Mouse (Mus musculus) heart, embryonic 13.5 days (tissue): ENCODE data around the gene Ckmt2. TPM values are rescaled to one million over a fixed set of nuclear protein-coding genes. Genes with fewer than 3 reads are reported as not detected.

Source experiments
- ATAC-seq: fragments of 200-750 bp; cut with Nextera tagmentation; 2 replicates; pipeline ENCODE4 v1.8.0; 2017; ENCODE audit warnings: moderate TSS enrichment; ENCODE audit not compliant: insufficient number of reproducible peaks, low FRiP score, low TSS enrichment; ENCODE audit errors: extremely low read depth
- H3K27ac ChIP-seq: fragments of 300-500 bp; sonication (generic); replicated peaks from 2 replicates; pipeline ENCODE4 v1.5.1; 2015; ENCODE audit warnings: moderate library complexity, mild to moderate bottlenecking, inconsistent platforms
- H3K27me3 ChIP-seq: fragments of 300-500 bp; sonication (generic); replicated peaks from 2 replicates; pipeline ENCODE4 v1.6.1; 2015; ENCODE audit warnings: mild to moderate bottlenecking, inconsistent platforms
- H3K36me3 ChIP-seq: fragments of 300-500 bp; sonication (generic); 2 replicates; pipeline ENCODE4 v1.6.1; 2015; ENCODE audit warnings: mild to moderate bottlenecking, inconsistent platforms
- H3K4me1 ChIP-seq: fragments of 300-500 bp; sonication (generic); 2 replicates; pipeline ENCODE4 v1.6.1; 2015; ENCODE audit warnings: inconsistent platforms
- H3K4me2 ChIP-seq: fragments of 300-500 bp; sonication (generic); 2 replicates; pipeline ENCODE4 v1.6.1; 2015; ENCODE audit warnings: inconsistent platforms, mild to moderate bottlenecking, moderate library complexity
- H3K4me3 ChIP-seq: fragments of 300-500 bp; sonication (generic); 2 replicates; pipeline ENCODE4 v1.5.1; 2015; ENCODE audit warnings: moderate library complexity, mild to moderate bottlenecking, inconsistent platforms
- H3K9ac ChIP-seq: fragments of 300-500 bp; sonication (generic); 2 replicates; pipeline ENCODE4 v1.6.1; 2015; ENCODE audit warnings: inconsistent platforms, mild to moderate bottlenecking, moderate library complexity
- H3K9me3 ChIP-seq: fragments of 300-500 bp; sonication (generic); 2 replicates; pipeline ENCODE4 v1.6.1; 2016; ENCODE audit warnings: inconsistent platforms
- whole genome bisulfite sequencing: fragments of 180-500 bp; shearing (Covaris S2); methylation state at CpG from one replicate; pipeline ENCODE4 v1.1.7; 2015; ENCODE audit warnings: mixed read lengths; 5-methylcytosine and 5-hydroxymethylcytosine counted together
- polyA plus RNA-seq: library from polyadenylated mRNA; unstranded; fragments of >200 nt; fragmentation: Nextera tagmentation; extraction: Ambion mirVana; gene quantifications from 2 replicates; pipeline ENCODE4 v1.2.1, GENCODE M21; 2015

Ckmt2 gene
- polyA plus RNA-seq, result 13.4 and 14.6 TPM in 2 replicates

DNA sequence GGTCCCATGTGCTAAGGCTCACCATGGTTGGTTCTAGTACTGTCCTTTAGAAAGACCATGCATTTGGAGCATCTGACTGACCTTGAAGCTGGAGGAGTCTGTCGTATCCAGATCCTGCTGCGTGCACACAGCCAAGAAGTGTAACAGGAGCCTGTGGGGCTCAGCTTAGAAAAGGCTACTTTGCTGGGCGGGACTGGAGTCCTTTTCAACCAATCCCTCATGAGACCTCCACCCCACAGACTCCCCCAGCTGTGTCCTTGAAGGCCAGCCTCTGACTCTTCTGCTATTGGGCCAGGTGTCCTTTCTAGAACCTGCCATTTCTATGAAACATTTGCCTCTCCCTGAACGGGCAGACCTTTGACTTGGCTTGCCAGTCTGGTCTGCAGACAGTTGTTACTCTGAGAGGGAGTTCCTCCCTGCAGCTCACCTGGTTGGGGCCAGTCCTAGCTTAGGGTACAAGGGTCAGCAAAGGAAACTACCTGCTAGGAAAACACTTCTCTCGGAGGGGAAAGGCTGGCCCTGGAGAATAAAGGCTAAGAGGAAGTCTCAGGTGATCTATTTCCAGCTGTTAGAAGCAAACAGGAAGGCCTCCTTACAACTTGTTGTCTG is at the start of gene Ckmt2:
TSS of gene Ckmt2 (minus strand) at position 145 of the 609 bp plus-strand sequence.
- Histone ChIP-seq H3K4me2 (peak within 1 kb of the TSS; percentile 50), H3K27me3 (no peaks in the 10 kb centered on the region), H3K36me3 (no peaks in the 10 kb centered on the region), H3K9ac (peak within 1 kb of the TSS; percentile 62; the same call in 1 of the 2 replicates), H3K9me3 (no peaks in the 10 kb centered on the region), H3K4me1 (peaks cover 48% of the 10 kb centered on the region), H3K27ac (peak within 1 kb of the TSS; percentile 88), H3K4me3 (peak within 1 kb of the TSS; percentile 9; the same call in 1 of the 2 replicates)
- ATAC-seq, result no peak
- WGBS, result 46% methylated on average over 5 of the region's 5 CpGs

DNA sequence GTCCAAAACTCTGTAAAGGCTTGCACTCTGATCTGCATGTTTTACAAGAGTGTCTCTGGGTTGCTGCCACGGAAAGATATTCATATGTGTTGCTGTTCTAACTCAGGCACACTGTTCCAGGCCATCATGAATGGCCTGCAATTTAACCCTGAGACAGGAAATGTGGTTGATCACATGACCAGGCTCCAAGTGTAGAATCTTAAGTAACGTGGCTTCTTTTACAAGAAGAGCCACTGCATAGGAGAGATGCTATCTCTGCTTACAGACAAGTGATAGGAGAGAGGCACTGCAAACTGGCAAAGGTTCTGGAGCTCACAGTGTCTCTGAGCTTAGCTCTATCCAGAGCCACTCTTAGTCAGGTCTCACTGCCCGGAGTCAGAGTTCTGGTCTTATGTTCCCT is 44.3 kb upstream of the Ckmt2 start:
- no peak for ATAC-seq
- Histone ChIP-seq H3K27ac (no peak overlapping the region), H3K9ac (no peak overlapping the region), H3K4me3 (no peak overlapping the region), H3K27me3 (no peaks in the 10 kb centered on the region), H3K4me2 (no peak overlapping the region), H3K9me3 (no peaks in the 10 kb centered on the region), H3K4me1 (peaks cover 4% of the 10 kb centered on the region; the same call in 1 of the 2 replicates), H3K36me3 (no peaks in the 10 kb centered on the region)
- WGBS, result 62% methylated on average over 3 of the region's 3 CpGs

DNA sequence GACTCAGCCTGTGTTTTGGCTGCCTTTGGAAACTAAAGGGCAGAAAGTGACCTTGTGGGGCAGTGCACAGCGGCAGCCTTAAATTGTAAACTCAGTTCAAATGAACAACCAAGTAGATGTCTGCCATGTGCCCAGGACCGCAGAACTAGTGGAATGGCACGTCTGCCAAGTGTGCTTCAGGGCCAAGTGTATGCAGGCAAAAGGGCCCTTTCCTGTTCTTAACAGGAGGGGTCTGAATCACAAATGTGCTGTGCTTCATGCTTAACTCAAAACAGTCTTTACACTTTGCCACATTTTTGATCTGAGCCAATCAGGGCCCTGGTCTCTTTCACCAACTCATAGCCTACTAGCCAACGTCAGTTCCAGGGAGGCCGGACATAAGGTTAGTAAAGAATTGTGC is 42.1 kb upstream of the Ckmt2 start:
- Histone ChIP-seq H3K4me1 (peaks cover 13% of the 10 kb centered on the region; the same call in 1 of the 2 replicates), H3K4me2 (no peak overlapping the region), H3K27ac (no peak overlapping the region), H3K9ac (no peak overlapping the region), H3K36me3 (no peaks in the 10 kb centered on the region), H3K27me3 (no peaks in the 10 kb centered on the region), H3K4me3 (no peak overlapping the region), H3K9me3 (no peaks in the 10 kb centered on the region)
- no peak for ATAC-seq
- 88% methylated on average over 5 of the region's 5 CpGs for WGBS

DNA sequence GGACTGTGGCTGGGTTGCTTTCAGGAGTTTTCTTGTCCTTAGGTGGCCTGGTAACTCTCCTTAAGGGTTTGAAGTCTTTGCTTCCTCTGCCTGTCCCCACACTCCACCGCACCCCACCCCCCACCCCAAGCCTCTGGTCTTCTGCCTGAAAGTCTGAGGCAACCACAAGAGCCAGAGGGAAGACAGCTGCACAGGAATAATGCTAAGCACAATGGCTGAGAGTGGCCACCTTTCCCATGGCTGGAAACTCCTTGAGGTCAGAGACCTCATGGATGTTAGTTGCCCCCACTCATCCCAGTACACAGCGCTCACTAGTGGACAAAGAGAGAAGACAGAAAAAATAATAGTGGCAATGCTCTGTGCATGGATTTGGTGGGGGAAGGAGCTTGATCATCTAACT is 41.1 kb upstream of the Ckmt2 start:
- WGBS, result 78% methylated on average over 2 of the region's 2 CpGs
- H3K27me3 ChIP-seq, result no peaks in the 10 kb centered on the region
- ATAC-seq, result no peak

DNA sequence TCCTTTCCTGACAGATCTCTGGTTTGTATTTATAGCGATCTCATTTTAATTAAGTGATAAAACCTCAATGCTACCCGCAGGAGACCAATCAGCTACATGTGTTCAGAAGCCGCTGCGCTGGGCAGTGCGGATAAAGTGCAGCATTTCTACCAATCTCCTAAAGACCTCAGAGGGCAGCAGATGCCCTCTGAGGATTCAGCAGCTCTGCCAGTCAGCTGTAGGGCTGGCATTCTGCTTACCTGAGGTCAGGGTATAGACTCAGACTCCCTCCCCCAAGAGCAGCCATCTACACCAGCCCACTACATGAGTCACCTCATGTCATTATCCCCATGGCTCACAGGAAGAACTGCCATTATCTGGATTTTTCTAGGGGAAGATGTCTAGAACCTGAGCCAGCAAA is 39.6 kb upstream of the Ckmt2 start:
- ATAC-seq, result no peak
- 82% methylated on average over 5 of the region's 5 CpGs for WGBS
- H3K27me3 ChIP-seq, result no peaks in the 10 kb centered on the region
- no peaks in the 10 kb centered on the region for H3K9me3 ChIP-seq
- H3K9ac ChIP-seq, result no peak overlapping the region
- peaks cover 20% of the 10 kb centered on the region for H3K4me1 ChIP-seq
- H3K4me3 ChIP-seq, result no peak overlapping the region
- H3K4me2 ChIP-seq, result no peak overlapping the region
- H3K27ac ChIP-seq, result no peak overlapping the region
- no peaks in the 10 kb centered on the region for H3K36me3 ChIP-seq

More for the DNA sequence above, 41.1 kb upstream of the Ckmt2 start:
- H3K27ac ChIP-seq, result no peak overlapping the region
- H3K4me1 ChIP-seq, result peaks cover 13% of the 10 kb centered on the region; the same call in 1 of the 2 replicates
- no peak overlapping the region for H3K4me2 ChIP-seq
- no peaks in the 10 kb centered on the region for H3K9me3 ChIP-seq
- H3K9ac ChIP-seq, result no peak overlapping the region
- no peaks in the 10 kb centered on the region for H3K36me3 ChIP-seq
- no peak overlapping the region for H3K4me3 ChIP-seq

DNA sequence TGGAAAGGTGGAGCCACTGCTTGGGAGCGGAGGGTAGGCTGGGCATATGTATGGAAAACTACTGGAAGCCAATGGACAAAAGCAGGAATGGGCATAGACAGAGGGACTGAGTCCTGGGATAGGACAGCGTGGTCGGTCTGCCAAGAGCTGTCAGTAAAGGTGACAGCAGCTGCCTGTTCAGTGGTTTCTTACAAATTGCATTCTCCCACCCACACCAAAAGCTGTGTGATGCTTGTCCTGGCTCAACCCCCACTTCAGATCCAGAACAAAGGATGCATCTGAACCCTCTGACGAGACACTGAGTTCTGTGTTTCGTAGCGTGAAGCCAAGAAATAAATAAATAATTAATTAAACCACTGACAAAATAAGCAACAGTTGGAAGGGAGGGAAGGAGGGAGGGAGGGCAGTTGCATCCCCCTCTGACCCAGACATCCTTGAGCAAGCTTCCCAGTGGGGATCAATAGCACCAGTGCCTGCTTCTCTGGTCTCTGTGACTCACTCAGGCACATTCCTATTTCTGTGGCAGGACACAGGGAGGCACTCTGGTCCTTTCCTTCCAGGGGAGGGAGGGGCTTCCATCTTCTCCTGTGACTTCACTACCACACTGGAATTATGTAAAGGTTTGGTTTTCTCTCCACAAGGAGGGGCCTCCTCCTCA is 39.0 kb upstream of the Ckmt2 start:
- H3K4me3 ChIP-seq, result no peak overlapping the region
- H3K27me3 ChIP-seq, result no peaks in the 10 kb centered on the region
- WGBS, result 68% methylated on average over 6 of the region's 6 CpGs
- no peaks in the 10 kb centered on the region for H3K9me3 ChIP-seq
- no peak overlapping the region for H3K9ac ChIP-seq
- H3K4me1 ChIP-seq, result peaks cover 26% of the 10 kb centered on the region
- no peak overlapping the region for H3K27ac ChIP-seq
- no peak overlapping the region for H3K4me2 ChIP-seq
- no peak for ATAC-seq
- H3K36me3 ChIP-seq, result no peaks in the 10 kb centered on the region

DNA sequence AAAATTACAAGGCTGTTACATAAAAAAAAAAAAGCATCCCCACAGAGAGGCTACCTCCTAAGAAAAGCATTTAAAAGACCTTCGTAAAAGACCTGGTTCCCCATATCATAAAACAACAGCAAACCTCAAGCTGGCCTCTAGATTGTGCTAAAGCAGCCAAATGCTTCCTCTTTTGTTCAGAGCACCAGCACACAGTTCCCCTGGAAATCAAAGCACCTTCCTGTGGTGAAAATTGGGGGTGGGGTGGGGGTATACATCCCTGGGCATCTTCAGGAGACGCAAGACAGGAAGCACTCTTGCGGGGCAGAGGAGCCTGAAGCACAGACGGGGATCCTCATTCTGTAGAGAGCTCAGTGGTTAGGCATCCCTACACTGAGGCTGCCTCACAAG is 38.5 kb upstream of the Ckmt2 start:
- no peak overlapping the region for H3K27ac ChIP-seq
- H3K4me2 ChIP-seq, result no peak overlapping the region
- no peak overlapping the region for H3K9ac ChIP-seq
- ATAC-seq, result no peak
- WGBS, result 53% methylated on average over 4 of the region's 4 CpGs
- H3K36me3 ChIP-seq, result no peaks in the 10 kb centered on the region
- no peak overlapping the region for H3K4me3 ChIP-seq
- H3K27me3 ChIP-seq, result no peaks in the 10 kb centered on the region
- no peaks in the 10 kb centered on the region for H3K9me3 ChIP-seq
- peaks cover 27% of the 10 kb centered on the region for H3K4me1 ChIP-seq

DNA sequence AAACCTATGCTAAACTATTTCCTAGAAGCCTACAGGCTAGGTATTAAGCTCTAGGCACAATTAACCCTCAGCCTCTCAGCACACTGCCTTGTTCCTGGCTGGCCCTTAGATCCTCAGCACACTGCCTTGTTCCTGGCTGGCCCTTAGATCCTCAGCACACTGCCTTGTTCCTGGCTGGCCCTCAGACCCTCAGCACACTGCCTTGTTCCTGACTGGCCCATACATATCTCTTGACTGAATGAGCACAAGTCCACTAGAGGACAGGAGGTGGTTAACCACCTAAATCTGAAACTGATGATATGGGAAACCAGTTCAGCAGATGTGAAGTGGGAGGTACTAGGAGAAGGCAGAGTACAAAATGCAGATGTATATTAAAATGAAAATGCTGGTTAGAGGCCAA is 35.0 kb upstream of the Ckmt2 start:
- Histone ChIP-seq H3K27ac (peak overlapping the region; percentile 70), H3K9me3 (no peaks in the 10 kb centered on the region), H3K4me1 (peaks cover 27% of the 10 kb centered on the region), H3K4me3 (no peak overlapping the region), H3K9ac (no peak overlapping the region), H3K4me2 (no peak overlapping the region), H3K36me3 (no peaks in the 10 kb centered on the region), H3K27me3 (no peaks in the 10 kb centered on the region)
- no peak for ATAC-seq

DNA sequence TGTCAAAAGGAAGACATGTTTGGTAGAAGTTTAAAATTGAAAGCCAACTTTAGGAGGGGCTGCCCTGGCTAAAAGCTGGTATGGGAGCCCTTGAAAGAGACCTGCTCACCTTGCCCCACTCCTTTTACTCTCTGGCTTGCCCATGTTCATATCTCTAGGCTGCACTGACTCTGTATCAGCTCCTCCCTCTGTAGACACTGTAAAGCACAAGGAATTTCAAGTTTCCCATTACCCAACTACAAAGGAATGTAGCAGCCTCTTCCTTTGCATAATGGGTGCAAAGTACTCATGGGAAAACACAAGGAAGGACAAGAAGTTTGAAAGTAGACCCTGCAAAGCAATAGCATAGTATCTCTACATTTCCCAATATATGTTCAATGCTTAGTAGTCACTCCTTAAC is 34.5 kb upstream of the Ckmt2 start:
- ATAC-seq, result peak; percentile 29; the same call in 1 of the 2 replicates
- Histone ChIP-seq H3K4me3 (no peak overlapping the region), H3K4me1 (peaks cover 25% of the 10 kb centered on the region), H3K36me3 (no peaks in the 10 kb centered on the region), H3K27ac (peak overlapping the region; percentile 70), H3K4me2 (no peak overlapping the region), H3K9ac (no peak overlapping the region), H3K27me3 (no peaks in the 10 kb centered on the region), H3K9me3 (no peaks in the 10 kb centered on the region)

DNA sequence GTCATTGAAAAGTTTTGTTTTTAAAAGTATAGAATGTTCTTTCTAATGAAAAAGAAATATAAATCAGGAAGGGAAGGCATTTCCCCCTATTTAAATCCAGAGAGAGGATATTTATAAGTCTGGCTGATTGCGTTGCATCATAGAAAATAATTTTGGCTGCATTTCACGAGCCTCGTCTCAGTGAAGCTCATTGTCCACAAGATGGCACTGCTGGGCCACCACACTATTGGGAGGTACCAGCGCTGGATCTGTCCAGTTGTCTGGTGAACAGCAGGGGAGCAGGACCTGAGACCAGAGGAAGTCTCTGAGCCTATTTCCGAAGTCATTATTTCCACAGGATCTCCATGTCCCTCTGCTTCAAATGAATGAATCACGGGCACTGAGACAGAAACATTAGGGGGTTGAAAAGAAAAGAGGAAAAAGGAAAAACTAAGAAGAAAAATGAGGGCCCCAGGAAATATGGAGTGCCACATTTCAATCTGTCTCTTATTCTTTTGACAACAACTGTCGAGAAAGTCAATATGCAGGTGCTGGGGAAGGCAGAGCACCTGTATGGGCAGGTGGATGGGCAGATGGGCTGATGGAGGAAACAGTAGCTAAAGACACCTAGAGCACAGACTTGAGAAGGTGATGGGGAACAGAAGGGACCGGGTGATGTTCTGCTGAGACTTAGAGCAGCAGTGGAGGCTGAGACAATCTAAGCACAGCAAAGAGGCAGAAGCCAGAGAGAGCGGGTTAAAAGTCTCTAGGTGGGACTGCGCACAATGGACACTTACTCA is 31.7 kb upstream of the Ckmt2 start:
- Histone ChIP-seq H3K4me1 (peaks cover 14% of the 10 kb centered on the region), H3K36me3 (no peaks in the 10 kb centered on the region), H3K27me3 (no peaks in the 10 kb centered on the region), H3K4me3 (no peak overlapping the region), H3K9me3 (no peaks in the 10 kb centered on the region), H3K4me2 (no peak overlapping the region), H3K27ac (no peak overlapping the region), H3K9ac (no peak overlapping the region)
- WGBS, result 36% methylated on average over 10 of the region's 10 CpGs
- no peak; the same call in 1 of the 2 replicates for ATAC-seq

DNA sequence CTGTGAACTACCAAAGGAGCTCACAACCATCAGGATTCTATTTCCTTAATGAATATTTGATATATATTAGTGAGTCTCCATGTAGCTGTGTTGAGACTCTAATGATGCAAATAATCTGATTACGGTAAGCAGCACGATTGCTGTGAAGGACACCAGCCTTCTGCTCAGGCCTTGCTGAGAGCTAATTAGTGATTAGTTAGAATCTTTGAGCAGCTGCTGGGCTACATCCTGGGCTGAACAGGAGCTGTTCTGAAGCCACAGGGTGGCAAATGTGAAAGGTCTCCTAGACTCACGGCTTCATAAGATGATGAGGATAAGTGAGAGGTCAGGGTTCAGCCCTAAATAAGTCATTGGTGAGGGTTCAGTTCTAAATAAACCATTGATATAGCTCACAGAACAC is 29.7 kb upstream of the Ckmt2 start:
- WGBS, result 74% methylated on average over 3 of the region's 3 CpGs
- ATAC-seq, result no peak
- H3K9ac ChIP-seq, result no peak overlapping the region
- no peak overlapping the region for H3K27ac ChIP-seq
- no peaks in the 10 kb centered on the region for H3K36me3 ChIP-seq
- H3K9me3 ChIP-seq, result no peaks in the 10 kb centered on the region
- no peaks in the 10 kb centered on the region for H3K27me3 ChIP-seq
- no peak overlapping the region for H3K4me3 ChIP-seq
- peaks cover 8% of the 10 kb centered on the region for H3K4me1 ChIP-seq
- H3K4me2 ChIP-seq, result no peak overlapping the region
